Mouse (Mus musculus) ES-Bruce4 (cell line): ENCODE data around the gene Efcab5.

Experiments used
- CTCF ChIP-seq: IDR thresholded peaks from one replicate; pipeline ENCODE4 v1.8.1; 2011; ENCODE audit warnings: low read depth, low read length
- EP300 ChIP-seq: IDR thresholded peaks from 2 replicates; pipeline ENCODE4 v1.6.1; 2011; ENCODE audit warnings: low read depth, low read length; ENCODE audit not compliant: insufficient read depth
- POLR2A ChIP-seq: IDR thresholded peaks from one replicate; pipeline ENCODE4 v1.8.1; 2011; ENCODE audit warnings: low read length; ENCODE audit not compliant: insufficient read depth

- TF ChIP-seq CTCF, result no peak
- TF ChIP-seq POLR2A, result no peak
- TF ChIP-seq EP300, result no peak
Observed at GRCm38 (mm10) chr11:77216761-77217130, 28.0 kb upstream of the Efcab5 start.
